Mouse (Mus musculus) hindbrain, embryonic 13.5 days (tissue): Measurements from ENCODE around the gene Thsd4. TPM values are rescaled to one million over a fixed set of nuclear protein-coding genes. Genes with fewer than 3 reads are reported as not detected.

Experiments used
- ATAC-seq: fragments of 200-750 bp; cut with Nextera tagmentation; 2 replicates; pipeline ENCODE4 v1.8.0; 2017; ENCODE audit warnings: moderate TSS enrichment; ENCODE audit not compliant: low FRiP score
- H3K27ac ChIP-seq: fragments of 300-500 bp; sonication (generic); 2 replicates; pipeline ENCODE4 v1.5.1; 2015; ENCODE audit warnings: inconsistent platforms, mild to moderate bottlenecking, moderate library complexity
- H3K27me3 ChIP-seq: fragments of 300-500 bp; sonication (generic); 2 replicates; pipeline ENCODE4 v1.6.1; 2015; ENCODE audit warnings: mild to moderate bottlenecking, inconsistent platforms
- H3K36me3 ChIP-seq: fragments of 300-500 bp; sonication (generic); 2 replicates; pipeline ENCODE4 v1.6.1; 2015; ENCODE audit warnings: mild to moderate bottlenecking, inconsistent platforms
- H3K4me1 ChIP-seq: fragments of 300-500 bp; sonication (generic); replicated peaks from 2 replicates; pipeline ENCODE4 v1.6.1; 2015; ENCODE audit warnings: inconsistent platforms
- H3K4me2 ChIP-seq: fragments of 300-500 bp; sonication (generic); 2 replicates; pipeline ENCODE4 v1.6.1; 2015; ENCODE audit warnings: inconsistent platforms, mild to moderate bottlenecking, moderate library complexity
- H3K4me3 ChIP-seq: fragments of 300-500 bp; sonication (generic); 2 replicates; pipeline ENCODE4 v1.5.1; 2015; ENCODE audit warnings: mild to moderate bottlenecking, inconsistent platforms
- H3K9ac ChIP-seq: fragments of 300-500 bp; sonication (generic); 2 replicates; pipeline ENCODE4 v1.6.1; 2015; ENCODE audit warnings: mild to moderate bottlenecking, inconsistent platforms
- H3K9me3 ChIP-seq: fragments of 300-500 bp; sonication (generic); 2 replicates; pipeline ENCODE4 v1.6.1; 2016; ENCODE audit warnings: inconsistent platforms
- WGBS: fragments of 180-500 bp; shearing (Covaris S2); methylation state at CpG from one replicate; pipeline ENCODE4 v1.1.7; 2015; 5-methylcytosine and 5-hydroxymethylcytosine counted together
- polyA plus RNA-seq: library from polyadenylated mRNA; unstranded; fragments of >200 nt; fragmentation: Nextera tagmentation; extraction: Ambion mirVana; gene quantifications from 2 replicates; pipeline ENCODE4 v1.2.1, GENCODE M21; 2015

Gene Thsd4
- polyA plus RNA-seq, 1 experiment from 2014 or later, result 6.2 TPM

DNA sequence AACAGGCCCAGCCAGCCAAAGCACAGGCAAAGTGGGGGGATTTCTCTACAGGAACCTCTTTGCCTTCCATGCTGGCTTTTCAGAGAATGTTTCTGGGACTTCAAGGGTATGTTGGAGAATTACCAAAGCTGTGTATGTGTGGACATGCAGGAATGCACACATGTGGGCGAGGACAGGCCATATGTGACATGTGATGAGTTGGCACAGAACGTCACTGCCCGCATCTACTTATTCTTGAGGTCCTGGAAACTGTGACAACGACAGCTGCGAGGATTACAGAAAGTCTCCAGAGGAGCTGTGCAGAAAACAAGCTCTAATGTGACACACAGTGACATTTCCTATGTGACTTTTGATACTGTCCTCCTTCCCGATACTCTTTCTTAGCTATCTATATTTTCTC is 566.2 kb downstream of the Thsd4 start:
- H3K4me1 ChIP-seq, result no peaks in the 10 kb centered on the region
- no peaks in the 10 kb centered on the region for H3K27me3 ChIP-seq
- H3K9me3 ChIP-seq, result no peaks in the 10 kb centered on the region
- H3K27ac ChIP-seq, result no peak overlapping the region
- no peaks in the 10 kb centered on the region for H3K36me3 ChIP-seq
- no peak overlapping the region for H3K4me3 ChIP-seq
- H3K9ac ChIP-seq, result no peak overlapping the region
- ATAC-seq, result no peak
- whole genome bisulfite sequencing, result 75% methylated on average over 6 of the region's 6 CpGs
- no peak overlapping the region for H3K4me2 ChIP-seq

DNA sequence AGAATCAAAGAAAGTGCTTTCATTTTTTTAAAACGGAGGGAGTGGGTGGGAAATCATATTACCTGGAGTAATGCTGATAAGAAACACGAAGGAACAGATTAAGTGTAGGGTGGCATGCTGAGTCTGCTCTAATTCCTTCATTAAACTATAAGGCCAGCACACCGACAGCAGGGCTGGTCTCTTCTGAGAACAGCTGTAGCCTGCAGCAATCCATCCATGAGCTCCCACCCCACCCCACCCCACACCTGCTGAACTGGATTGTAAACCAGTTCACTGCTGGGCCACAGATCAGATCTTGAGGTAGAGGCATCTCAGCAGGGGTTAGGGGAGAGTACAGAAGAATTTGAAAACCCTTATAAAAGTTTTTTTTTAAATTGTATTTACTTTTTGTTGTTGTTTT is 566.6 kb downstream of the Thsd4 start:
- Histone ChIP-seq H3K36me3 (no peaks in the 10 kb centered on the region), H3K9me3 (no peaks in the 10 kb centered on the region), H3K27me3 (no peaks in the 10 kb centered on the region), H3K9ac (no peak overlapping the region), H3K27ac (no peak overlapping the region), H3K4me1 (no peaks in the 10 kb centered on the region), H3K4me3 (no peak overlapping the region), H3K4me2 (no peak overlapping the region)
- WGBS, result 66% methylated on average over 3 of the region's 3 CpGs
- ATAC-seq, result no peak

DNA sequence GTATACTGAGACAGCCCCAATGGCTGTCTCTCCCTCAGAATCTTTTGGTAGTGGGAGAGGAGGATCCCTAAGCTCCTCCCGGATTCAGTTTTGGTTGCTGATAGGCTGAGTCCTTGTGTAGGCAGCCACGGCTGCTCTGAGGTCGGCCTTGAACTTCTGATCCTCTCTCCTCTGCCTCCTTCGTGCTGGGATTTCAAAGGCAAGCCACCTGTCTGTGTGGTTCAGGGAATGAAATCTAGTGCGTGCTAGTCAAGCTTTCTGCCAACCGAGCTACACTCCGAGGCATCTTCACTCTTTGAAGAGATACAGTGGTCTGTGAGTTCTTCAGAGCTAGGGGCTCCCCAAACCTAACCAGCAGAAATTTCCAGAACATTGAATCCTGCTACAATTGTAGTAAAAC is 568.3 kb downstream of the Thsd4 start:
- 84% methylated on average over 7 of the region's 7 CpGs for WGBS

DNA sequence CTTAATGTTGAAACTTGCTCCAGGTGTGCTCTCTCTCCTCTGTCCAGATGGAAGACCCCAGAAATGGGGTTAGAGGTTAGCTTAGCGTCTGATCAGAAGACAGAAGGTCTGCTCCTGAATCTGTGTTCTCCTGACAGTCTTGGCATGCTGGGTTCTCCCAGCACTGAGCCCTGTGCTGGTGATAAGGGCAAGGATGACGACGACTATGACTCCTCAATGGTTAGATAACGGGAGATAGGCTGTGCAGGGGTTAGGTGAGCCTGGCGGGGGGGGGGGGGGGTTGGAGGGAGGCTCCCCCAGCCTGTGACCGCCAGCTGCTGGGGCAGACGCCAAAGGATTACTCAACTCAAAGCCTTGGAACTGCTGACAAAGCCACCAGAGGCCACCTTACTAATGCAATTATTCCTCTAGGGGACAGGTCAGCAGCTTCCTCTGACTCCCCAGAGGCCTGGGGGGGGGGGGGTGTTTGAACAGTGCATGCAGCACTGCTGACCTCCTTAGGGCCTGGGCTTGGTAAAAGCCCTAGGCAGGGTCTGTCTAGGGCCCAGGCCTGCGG is 569.3 kb downstream of the Thsd4 start:
- Histone ChIP-seq H3K4me3 (no peak overlapping the region), H3K9ac (no peak overlapping the region), H3K9me3 (no peaks in the 10 kb centered on the region), H3K36me3 (no peaks in the 10 kb centered on the region), H3K4me1 (no peaks in the 10 kb centered on the region), H3K4me2 (no peak overlapping the region), H3K27ac (no peak overlapping the region), H3K27me3 (no peaks in the 10 kb centered on the region)
- ATAC-seq, result no peak
- WGBS, result 57% methylated on average over 8 of the region's 8 CpGs

More for the DNA sequence above, 568.3 kb downstream of the Thsd4 start:
- no peak for ATAC-seq
- H3K27ac ChIP-seq, result no peak overlapping the region
- no peak overlapping the region for H3K9ac ChIP-seq
- H3K36me3 ChIP-seq, result no peaks in the 10 kb centered on the region
- no peaks in the 10 kb centered on the region for H3K9me3 ChIP-seq
- no peak overlapping the region for H3K4me3 ChIP-seq
- H3K4me2 ChIP-seq, result no peak overlapping the region
- no peaks in the 10 kb centered on the region for H3K27me3 ChIP-seq
- H3K4me1 ChIP-seq, result no peaks in the 10 kb centered on the region

DNA sequence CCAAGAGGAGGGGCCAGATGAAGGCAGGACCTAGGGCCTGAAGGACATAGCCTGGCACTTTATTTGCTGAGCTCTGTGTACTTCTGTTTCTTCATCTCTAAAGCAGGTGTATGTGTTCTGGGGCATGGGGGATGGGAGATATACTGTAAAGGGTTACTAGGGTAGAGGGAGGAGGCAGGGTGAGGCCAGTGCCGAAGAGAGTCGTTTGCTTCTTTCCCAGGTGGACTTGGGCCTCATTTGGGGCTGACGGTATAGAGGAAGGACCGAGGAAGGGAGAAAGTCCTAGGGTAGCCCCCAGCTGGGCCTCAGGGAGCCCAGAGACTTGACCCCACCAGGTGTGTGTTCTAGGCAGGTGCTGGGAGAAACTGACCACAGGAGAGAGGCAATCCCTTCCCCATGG is 569.9 kb downstream of the Thsd4 start:
- Histone ChIP-seq H3K4me1 (no peaks in the 10 kb centered on the region), H3K9me3 (no peaks in the 10 kb centered on the region), H3K4me3 (no peak overlapping the region), H3K9ac (no peak overlapping the region), H3K4me2 (no peak overlapping the region), H3K27ac (no peak overlapping the region), H3K36me3 (no peaks in the 10 kb centered on the region), H3K27me3 (no peaks in the 10 kb centered on the region)
- no peak for ATAC-seq
- 77% methylated on average over 4 of the region's 4 CpGs for WGBS

DNA sequence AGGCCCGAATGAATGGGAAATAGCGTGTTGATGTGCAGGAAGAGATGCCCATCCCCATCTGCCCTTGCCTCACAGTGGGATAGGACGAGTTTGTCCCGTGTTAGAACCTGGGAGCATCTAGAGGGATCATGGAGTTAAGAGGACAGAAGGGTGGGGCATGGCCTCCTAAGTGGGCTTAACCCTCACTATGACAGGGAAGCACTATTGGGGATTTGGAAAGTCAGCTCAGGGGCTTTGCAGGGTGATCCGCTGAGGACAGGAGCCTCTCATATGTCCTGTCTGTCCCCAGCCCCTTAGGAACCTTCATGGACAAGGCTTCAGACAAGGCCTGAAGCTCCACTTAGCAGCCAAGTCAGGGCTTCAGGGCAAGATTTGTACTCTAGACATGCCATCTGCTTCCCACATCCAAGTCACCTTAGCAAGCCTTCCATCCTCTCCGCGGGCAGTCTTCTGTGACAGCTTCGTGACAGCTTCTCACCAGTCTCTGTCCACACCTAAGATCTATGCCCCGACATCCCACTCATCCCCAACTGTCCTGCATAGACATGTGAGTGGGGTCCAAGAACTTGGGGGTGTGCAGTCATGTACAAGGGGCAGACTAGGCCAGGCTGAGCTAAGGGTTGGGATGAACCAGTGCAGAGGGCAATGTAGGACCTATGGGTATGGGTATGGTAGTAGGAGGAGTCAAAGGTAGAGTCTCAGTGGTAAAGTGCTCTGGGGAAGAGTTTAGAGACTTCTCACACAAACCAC is 570.7 kb downstream of the Thsd4 start:
- 90% methylated on average over 9 of the region's 9 CpGs for WGBS
- Histone ChIP-seq H3K27ac (no peak overlapping the region), H3K36me3 (no peaks in the 10 kb centered on the region), H3K4me3 (no peak overlapping the region), H3K4me1 (no peaks in the 10 kb centered on the region), H3K9me3 (no peaks in the 10 kb centered on the region), H3K9ac (no peak overlapping the region), H3K4me2 (no peak overlapping the region), H3K27me3 (no peaks in the 10 kb centered on the region)
- no peak for ATAC-seq

DNA sequence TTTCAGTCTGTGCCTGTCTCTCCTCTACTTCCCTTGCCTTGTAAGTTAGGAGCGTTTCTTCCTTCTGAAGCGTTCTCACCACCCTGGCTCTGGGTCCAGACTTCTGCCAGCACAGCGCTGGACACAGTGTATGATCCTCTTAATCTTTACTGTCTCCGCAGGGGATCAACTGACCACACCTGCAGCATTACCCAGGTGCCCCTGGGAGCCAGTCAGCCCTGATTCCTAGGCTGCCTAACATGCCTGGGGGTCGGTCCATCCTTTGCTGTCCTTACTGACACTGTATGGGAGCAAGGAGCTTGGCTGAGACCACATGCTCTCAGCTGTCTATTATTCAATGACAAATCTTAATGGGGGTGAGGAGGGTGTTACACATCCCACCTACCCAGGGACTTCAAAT is 571.9 kb downstream of the Thsd4 start:
- Histone ChIP-seq H3K4me1 (no peaks in the 10 kb centered on the region), H3K4me3 (no peak overlapping the region), H3K27me3 (no peaks in the 10 kb centered on the region), H3K27ac (no peak overlapping the region), H3K9me3 (no peaks in the 10 kb centered on the region), H3K9ac (no peak overlapping the region), H3K4me2 (no peak overlapping the region), H3K36me3 (no peaks in the 10 kb centered on the region)
- ATAC-seq, result no peak
- WGBS, result 91% methylated on average over 5 of the region's 5 CpGs

DNA sequence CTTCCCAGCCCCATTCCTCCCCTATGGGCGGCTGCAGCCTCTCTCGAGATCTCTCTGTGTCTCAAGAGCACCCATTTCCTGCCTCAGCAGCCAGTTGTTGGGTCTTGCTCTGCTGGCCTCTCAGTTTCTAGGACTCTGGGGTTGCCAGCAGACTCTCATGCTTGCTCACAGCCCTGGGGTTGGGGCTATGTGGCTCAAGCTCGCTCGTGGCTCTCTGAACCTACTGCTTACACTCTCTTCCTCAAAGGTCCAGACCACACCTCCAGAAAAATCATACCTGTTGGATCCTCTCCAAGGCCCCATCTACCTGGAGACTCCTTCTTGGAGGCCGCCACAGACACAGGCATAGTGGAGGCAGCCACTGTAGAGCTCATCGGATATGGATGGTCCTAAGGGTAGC is 572.3 kb downstream of the Thsd4 start:
- Histone ChIP-seq H3K27me3 (no peaks in the 10 kb centered on the region), H3K9me3 (no peaks in the 10 kb centered on the region), H3K9ac (no peak overlapping the region), H3K4me1 (no peaks in the 10 kb centered on the region), H3K4me3 (no peak overlapping the region), H3K4me2 (no peak overlapping the region), H3K36me3 (no peaks in the 10 kb centered on the region), H3K27ac (no peak overlapping the region)
- ATAC-seq, result no peak
- 85% methylated on average over 6 of the region's 6 CpGs for WGBS

DNA sequence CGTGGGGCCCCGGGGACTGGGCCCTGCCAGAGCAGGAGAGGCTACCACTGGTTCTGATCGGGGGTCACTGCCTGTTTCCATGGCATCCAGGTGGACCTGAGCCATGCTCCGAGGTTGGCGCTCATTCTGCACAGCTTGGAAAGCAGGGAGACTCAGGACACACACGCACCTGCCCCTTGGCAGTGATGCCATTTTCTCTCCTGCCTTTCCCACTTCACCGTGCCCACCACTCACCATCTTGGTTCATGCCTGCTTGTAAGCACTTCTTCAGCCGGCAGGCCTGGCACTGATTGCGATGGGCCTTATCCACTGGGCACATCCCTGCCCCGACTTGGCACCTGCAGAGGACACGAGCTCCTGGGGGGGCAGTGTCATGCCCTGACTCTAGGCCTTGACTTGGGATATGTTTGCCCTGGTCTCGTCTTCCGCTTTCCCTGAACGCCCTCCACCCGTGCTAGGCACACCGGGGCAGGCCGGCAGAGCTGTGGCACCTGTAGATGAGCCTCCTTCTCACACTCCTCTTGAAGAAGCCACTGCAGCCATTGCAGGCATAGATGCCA is 573.1 kb downstream of the Thsd4 start:
- H3K4me2 ChIP-seq, result no peak overlapping the region
- H3K4me3 ChIP-seq, result no peak overlapping the region
- no peaks in the 10 kb centered on the region for H3K36me3 ChIP-seq
- WGBS, result 91% methylated on average over 17 of the region's 17 CpGs
- no peaks in the 10 kb centered on the region for H3K27me3 ChIP-seq
- H3K27ac ChIP-seq, result no peak overlapping the region
- no peaks in the 10 kb centered on the region for H3K4me1 ChIP-seq
- H3K9me3 ChIP-seq, result no peaks in the 10 kb centered on the region
- no peak for ATAC-seq
- no peak overlapping the region for H3K9ac ChIP-seq

DNA sequence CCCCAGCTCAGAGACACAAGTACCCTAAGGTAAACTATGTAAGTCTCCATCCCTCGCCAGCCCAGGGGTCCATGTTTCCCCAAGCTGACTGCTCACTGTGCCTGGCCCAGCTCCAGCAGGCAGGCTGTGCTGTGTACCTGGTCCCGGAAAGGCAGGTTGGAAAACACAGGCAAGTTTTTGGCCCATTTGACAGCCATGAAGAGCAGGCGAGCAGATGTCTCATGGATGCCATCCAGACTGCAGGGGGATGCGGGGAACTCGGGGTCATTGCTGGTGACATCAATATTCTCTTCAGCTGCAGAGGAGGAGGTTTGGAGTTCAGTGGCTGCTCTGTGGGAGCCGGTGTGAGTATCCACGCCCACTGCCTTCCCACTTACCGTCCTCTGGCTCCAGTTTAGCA is 573.6 kb downstream of the Thsd4 start:
- 77% methylated on average over 8 of the region's 8 CpGs for WGBS
- no peaks in the 10 kb centered on the region for H3K4me1 ChIP-seq
- no peak overlapping the region for H3K4me2 ChIP-seq
- H3K36me3 ChIP-seq, result no peaks in the 10 kb centered on the region
- H3K27me3 ChIP-seq, result no peaks in the 10 kb centered on the region
- H3K9me3 ChIP-seq, result no peaks in the 10 kb centered on the region
- H3K9ac ChIP-seq, result no peak overlapping the region
- ATAC-seq, result no peak
- H3K4me3 ChIP-seq, result no peak overlapping the region
- H3K27ac ChIP-seq, result no peak overlapping the region

DNA sequence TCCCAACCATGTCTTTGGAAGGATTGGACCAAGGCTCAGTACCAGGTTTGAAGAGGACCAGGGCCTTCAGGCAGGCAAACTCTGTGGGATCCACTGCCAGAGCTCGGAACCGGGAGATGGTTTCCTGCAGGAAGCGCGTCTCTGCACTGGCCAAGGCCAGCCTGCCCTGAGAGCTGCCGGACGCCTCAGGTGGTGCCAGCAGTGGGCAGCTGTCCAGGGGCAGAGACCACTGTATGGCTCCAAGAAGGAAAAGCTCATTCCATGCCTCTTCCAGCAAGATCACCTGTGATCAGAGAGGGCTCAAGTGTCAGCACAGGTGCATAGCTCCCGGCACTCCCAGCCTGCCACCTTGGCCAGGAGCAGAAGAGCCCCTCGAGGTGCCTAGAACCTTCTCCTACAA is 574.6 kb downstream of the Thsd4 start:
- no peak overlapping the region for H3K27ac ChIP-seq
- H3K4me1 ChIP-seq, result no peaks in the 10 kb centered on the region
- H3K9ac ChIP-seq, result no peak overlapping the region
- WGBS, result 91% methylated on average over 8 of the region's 8 CpGs
- no peak overlapping the region for H3K4me3 ChIP-seq
- no peak overlapping the region for H3K4me2 ChIP-seq
- no peak for ATAC-seq
- H3K36me3 ChIP-seq, result no peaks in the 10 kb centered on the region
- H3K27me3 ChIP-seq, result no peaks in the 10 kb centered on the region
- no peaks in the 10 kb centered on the region for H3K9me3 ChIP-seq

DNA sequence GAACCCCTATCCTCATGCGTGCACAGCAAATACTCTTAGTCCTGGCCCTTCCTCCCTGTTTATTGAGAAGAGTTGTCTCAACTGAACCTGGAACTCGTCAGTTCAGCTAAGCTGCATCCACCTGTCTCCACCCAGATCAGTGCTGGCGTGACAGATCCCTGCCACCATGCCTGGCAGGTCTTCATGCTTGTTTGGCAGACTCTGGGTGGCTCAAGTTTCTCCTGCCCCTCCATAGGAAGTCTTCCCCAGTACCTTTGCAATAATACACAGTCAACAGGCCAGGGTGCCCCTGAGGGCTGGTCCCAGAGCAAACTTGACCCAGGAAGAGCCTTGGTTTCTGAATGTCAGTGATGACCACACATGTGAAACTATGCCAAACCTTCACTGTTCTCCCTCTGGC is 576.6 kb downstream of the Thsd4 start:
- H3K36me3 ChIP-seq, result no peaks in the 10 kb centered on the region
- H3K9me3 ChIP-seq, result no peaks in the 10 kb centered on the region
- H3K27ac ChIP-seq, result no peak overlapping the region
- no peak overlapping the region for H3K4me3 ChIP-seq
- no peak for ATAC-seq
- no peaks in the 10 kb centered on the region for H3K27me3 ChIP-seq
- H3K4me2 ChIP-seq, result no peak overlapping the region
- H3K4me1 ChIP-seq, result 0 out of 2 replicates have a peak, but pooled peaks cover 3% of the 10 kb centered on the region
- WGBS, result 79% methylated on average over 3 of the region's 3 CpGs
- H3K9ac ChIP-seq, result no peak overlapping the region

DNA sequence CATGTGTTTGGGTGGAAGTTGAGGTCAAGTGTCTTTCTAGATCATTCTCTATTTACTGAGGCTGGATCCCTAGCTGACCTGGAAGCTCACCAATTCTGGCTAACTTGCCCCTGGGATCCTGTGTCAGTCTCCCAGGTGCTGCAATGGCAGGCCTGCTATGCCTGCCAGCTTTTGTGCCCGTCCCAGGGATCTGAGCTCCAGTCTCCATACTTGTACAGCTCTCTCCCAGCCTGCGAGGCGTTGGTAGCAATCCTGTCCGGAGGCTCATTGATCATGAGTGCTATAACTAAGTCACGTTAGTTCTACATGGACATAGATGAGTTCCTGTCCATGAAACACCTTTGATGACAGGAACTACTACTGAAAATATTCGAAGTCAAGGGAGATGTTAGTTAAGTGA is 578.0 kb downstream of the Thsd4 start:
- whole genome bisulfite sequencing, result 88% methylated on average over 6 of the region's 6 CpGs

More for the DNA sequence above, 578.0 kb downstream of the Thsd4 start:
- Histone ChIP-seq H3K9me3 (no peaks in the 10 kb centered on the region), H3K9ac (no peak overlapping the region), H3K27me3 (no peaks in the 10 kb centered on the region), H3K27ac (no peak overlapping the region), H3K36me3 (no peaks in the 10 kb centered on the region), H3K4me1 (0 out of 2 replicates have a peak, but pooled peaks cover 3% of the 10 kb centered on the region), H3K4me3 (no peak overlapping the region), H3K4me2 (no peak overlapping the region)
- no peak for ATAC-seq
